Mouse (Mus musculus) testis, adult 2 months (tissue): Measurements from ENCODE around the gene Tpst1. TPM values are rescaled to one million over a fixed set of nuclear protein-coding genes. Genes with fewer than 3 reads are reported as not detected.
A peak's percentile ranks its signal among the peaks of the same experiment; 100 is the strongest.

Experiments
- H3K27ac ChIP-seq: fragments of 200-500 bp; 2 replicates; pipeline ENCODE4 v1.5.1; 2012; ENCODE audit warnings: low read depth, low read length; ENCODE audit not compliant: control insufficient read depth, insufficient read depth
- H3K27me3 ChIP-seq: fragments of 200-500 bp; 2 replicates; pipeline ENCODE4 v1.6.1; 2012; ENCODE audit warnings: mild to moderate bottlenecking, low read length, moderate library complexity; ENCODE audit not compliant: control insufficient read depth, insufficient read depth
- H3K36me3 ChIP-seq: fragments of 200-500 bp; 2 replicates; pipeline ENCODE4 v1.6.1; 2012; ENCODE audit warnings: mild to moderate bottlenecking, low read length; ENCODE audit not compliant: control insufficient read depth, insufficient read depth
- H3K4me1 ChIP-seq: fragments of 200-500 bp; 2 replicates; pipeline ENCODE4 v1.6.1; 2012; ENCODE audit warnings: low read length; ENCODE audit not compliant: control insufficient read depth, insufficient read depth
- H3K4me3 ChIP-seq: fragments of 200-500 bp; 2 replicates; pipeline ENCODE4 v1.5.1; 2012; ENCODE audit warnings: low read depth, mild to moderate bottlenecking, low read length, moderate library complexity, mixed read lengths; ENCODE audit not compliant: control insufficient read depth
- CTCF ChIP-seq: fragments of 200-500 bp; IDR thresholded peaks from 2 replicates; pipeline ENCODE4 v1.5.1; 2012; ENCODE audit warnings: low read depth, mild to moderate bottlenecking, inconsistent platforms, low read length, moderate library complexity; ENCODE audit not compliant: control insufficient read depth, insufficient read depth, insufficient replicate concordance
- POLR2A ChIP-seq: fragments of 200-500 bp; IDR thresholded peaks from 2 replicates; pipeline ENCODE4 v1.6.1; 2012; ENCODE audit warnings: low read depth, mild to moderate bottlenecking, inconsistent platforms, low read length, moderate library complexity; ENCODE audit not compliant: control insufficient read depth
- polyA plus RNA-seq: library from polyadenylated mRNA; depleted of rRNA; stranded (reverse); fragments of >200 nt; gene quantifications from 2 replicates; pipeline ENCODE4 v1.2.3, GENCODE M21; 2012; rRNA removed

The Tpst1 gene
- polyA plus RNA-seq: 58.7 and 59.6 TPM in 2 replicates

DNA sequence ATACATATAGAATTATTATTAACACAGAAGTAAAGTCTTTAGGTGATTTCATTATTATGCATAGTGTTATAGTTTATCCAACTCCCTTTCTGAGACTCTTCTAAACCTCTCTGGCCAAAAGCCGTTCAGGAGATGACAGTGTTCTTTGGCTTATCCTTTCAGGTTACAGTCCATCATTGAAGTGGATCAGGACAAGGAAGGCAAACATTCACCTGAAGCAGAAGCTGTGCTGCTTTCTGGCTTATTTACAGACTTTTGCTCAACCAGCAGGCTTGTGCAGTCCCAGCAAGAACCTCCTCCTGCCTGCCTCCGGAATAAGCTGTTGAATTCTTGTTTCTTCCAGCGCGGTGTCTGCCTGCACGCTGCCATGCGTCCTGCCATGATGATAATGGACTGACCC, at the start of gene Tpst1:
Gene Tpst1 (plus strand): TSS at position 301 of the 400 bp plus-strand sequence.
- H3K4me1 ChIP-seq: peaks cover under 1% of the 10 kb centered on the region
- TF ChIP-seq CTCF: no peak
- no peak for TF ChIP-seq POLR2A
- H3K36me3 ChIP-seq: no peaks in the 10 kb centered on the region
- no peaks in the 10 kb centered on the region for H3K27me3 ChIP-seq
- H3K4me3 ChIP-seq: no peak within 1 kb of the TSS
- H3K27ac ChIP-seq: no peak within 1 kb of the TSS

DNA sequence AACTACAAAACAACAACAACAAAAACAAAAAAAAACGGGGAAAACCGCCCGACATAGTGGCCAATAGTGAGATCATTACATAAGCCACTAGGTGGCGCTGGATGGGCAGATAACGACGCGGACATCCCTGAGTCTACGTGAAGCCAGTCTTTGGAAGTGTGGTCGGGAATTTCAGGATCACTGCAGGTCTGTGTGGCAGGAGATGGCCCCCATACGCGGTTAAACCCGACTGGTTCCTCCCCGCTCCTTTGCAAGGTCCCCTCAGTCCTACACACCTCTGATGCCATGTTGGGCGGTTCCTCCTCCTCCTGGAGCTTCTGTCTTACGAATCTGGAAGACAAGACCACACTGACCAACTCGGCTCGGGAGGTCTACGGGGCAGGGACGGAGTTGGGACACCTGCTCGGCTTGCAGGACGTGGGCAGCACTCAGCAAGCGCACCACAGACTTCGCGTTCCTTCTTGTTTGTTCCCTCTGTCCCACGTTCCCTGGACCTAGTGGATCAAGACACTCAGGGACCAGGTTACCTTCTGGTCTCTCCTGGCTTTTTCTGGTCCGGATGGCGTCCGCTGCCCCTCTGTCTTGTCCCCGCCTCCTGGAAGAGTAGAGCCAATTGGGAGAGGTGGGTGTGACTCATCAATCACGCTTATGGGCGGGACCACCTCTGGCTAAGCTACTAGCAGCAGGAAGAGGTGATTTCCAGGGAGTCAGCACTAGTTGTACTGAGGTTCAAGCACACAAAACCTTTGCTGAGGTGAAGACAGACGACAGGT, 49.2 kb upstream of the Tpst1 start:
- Histone ChIP-seq H3K4me1 (peaks cover 12% of the 10 kb centered on the region), H3K27ac (peak overlapping the region; percentile 12; the same call in 1 of the 2 replicates), H3K36me3 (no peaks in the 10 kb centered on the region), H3K27me3 (no peaks in the 10 kb centered on the region), H3K4me3 (peak overlapping the region; percentile 73)
- peak; percentile 83; the same call in 1 of the 2 replicates for TF ChIP-seq CTCF
- TF ChIP-seq POLR2A: no peak

DNA sequence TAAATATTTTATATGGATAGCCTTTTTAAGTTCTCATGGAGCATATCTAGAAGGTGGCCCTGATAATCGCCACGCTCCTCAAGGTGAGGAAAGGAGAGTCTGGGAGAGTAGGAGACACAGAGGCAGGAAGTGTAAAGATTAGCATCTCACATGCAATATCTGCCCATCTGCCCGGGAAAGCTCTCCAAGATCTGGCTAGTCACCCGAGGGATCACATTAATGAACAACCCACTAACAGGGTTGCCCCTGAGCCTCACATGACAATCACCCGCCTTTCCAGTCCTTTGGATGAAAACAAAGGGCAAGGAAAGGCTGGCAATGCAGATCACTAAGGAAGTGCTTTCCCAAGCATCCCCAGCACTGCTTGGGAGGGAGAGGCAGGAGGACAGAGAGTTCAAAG, 46.0 kb upstream of the Tpst1 start:
- no peaks in the 10 kb centered on the region; the same call in 1 of the 2 replicates for H3K36me3 ChIP-seq
- no peak overlapping the region for H3K4me3 ChIP-seq
- no peaks in the 10 kb centered on the region for H3K27me3 ChIP-seq
- TF ChIP-seq POLR2A (no peak), CTCF (no peak)
- no peak overlapping the region for H3K27ac ChIP-seq
- H3K4me1 ChIP-seq: peaks cover 12% of the 10 kb centered on the region

DNA sequence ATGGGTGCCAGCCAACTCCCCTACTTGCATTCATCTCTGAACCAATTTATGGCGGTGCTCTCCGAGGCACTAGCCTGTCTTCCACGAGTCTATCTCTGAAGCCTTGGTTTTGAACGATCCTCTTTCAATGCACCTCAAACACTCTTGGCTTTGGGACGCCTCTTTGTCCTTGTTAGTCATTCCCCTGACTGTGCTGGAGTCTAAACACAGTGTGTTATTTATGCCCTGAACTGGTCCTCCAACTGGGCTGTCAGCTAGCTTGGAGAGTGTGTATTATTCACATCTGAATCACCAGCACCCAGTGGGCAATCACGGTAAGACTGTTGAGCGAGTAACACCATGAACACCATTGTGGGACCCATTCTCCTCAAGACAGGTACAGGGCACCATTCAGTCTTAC, 45.4 kb upstream of the Tpst1 start:
- H3K27me3 ChIP-seq: no peaks in the 10 kb centered on the region
- H3K4me3 ChIP-seq: no peak overlapping the region
- H3K27ac ChIP-seq: no peak overlapping the region
- no peaks in the 10 kb centered on the region; the same call in 1 of the 2 replicates for H3K36me3 ChIP-seq
- peaks cover 12% of the 10 kb centered on the region for H3K4me1 ChIP-seq
- TF ChIP-seq CTCF: no peak

DNA sequence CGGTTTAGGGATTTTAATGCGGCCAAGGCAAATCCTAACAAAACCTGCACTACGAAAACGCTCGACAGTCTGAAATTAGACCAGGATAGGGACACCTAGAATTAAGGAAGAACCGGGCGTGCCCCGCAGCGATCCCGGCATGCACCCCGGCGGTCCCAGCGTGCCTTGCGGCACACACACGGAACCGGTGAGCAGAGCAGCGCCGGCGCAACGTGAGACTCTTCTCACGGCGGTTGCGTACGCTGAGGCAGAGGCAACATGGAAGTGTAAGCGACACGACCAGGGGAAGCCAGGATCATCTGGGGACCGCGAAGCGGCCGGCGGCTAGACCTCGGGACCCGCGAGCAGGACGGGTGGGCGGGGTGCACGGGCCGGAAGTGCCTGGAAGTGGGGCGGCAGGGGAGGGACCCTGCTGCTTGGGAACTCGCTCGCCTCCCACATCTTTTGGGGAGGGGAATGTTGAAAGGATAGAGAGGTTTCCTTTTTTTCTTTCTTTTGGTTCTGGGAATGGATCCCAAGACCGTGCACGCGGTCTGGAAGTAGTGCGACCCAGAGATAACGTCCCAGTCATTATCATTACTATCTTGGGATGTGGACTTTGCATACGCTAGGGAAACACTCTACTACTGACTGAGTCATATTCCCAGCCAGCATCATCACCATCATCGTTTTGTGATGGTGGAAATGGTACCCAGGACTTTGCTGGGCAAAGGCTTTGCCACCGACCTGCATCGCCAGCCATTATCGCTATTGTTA, 43.8 kb upstream of the Tpst1 start, which contains the start of the genes Asl and Crcp:
Gene Asl (minus strand): TSS at position 106 of the 756 bp plus-strand sequence.
Gene Crcp (plus strand): TSS at position 149 of the 756 bp plus-strand sequence.
- H3K27ac ChIP-seq: peak within 1 kb of the TSS; percentile 75
- H3K36me3 ChIP-seq: no peaks in the 10 kb centered on the region; the same call in 1 of the 2 replicates
- peaks cover 4% of the 10 kb centered on the region for H3K4me1 ChIP-seq
- H3K4me3 ChIP-seq: peak within 1 kb of the TSS; percentile 82
- TF ChIP-seq CTCF (no peak), POLR2A (peak; percentile 91)
- H3K27me3 ChIP-seq: no peaks in the 10 kb centered on the region

DNA sequence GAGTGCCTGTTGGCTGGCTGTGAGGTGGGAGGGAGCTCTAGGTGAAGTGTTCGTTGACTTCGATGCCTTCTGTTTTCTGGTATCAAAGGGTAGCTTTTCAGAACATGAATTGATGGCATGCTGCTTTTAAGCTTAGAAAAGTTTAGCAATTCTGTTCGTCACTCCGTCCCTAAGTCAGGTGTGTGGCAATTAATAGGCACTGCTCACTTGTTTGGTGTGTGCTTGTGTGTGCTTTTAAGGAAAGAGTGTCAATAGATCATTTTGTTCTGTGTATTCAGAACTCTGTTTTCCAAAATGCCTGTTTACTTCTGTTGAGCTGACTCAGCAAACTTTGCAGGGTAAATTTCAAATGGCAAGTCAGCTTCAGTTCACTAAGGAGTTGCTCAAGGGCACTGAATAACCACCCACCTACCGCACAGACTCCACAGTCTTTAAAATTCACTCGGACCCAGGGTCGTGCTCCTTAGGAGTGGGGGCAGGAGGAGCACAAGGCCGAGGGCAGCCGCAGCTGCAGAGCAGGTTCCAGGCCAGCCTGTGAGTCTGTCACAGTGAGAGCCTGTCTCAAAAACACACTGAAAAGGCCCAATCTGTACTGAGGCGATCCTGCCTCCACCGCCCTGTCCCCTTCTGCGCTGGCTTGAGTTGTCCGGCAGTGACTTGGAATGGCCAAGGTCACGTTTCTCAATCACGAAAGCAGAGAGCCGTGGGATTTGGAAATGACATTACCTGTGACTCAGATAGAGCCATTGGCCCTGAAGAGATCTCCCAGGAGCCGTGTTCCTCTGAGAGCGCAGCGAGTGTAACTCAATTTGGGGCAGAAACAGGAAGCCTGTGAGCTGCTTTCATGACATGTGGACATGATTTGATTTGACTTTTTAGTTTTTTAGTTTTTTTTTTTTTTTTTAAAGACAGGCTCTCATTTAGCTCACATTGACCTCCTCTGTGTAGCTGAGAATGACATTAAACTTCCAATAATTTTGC, 41.4 kb upstream of the Tpst1 start:
- Histone ChIP-seq H3K4me3 (no peak overlapping the region), H3K4me1 (peaks cover 3% of the 10 kb centered on the region; the same call in 1 of the 2 replicates), H3K36me3 (no peaks in the 10 kb centered on the region; the same call in 1 of the 2 replicates), H3K27me3 (no peaks in the 10 kb centered on the region), H3K27ac (no peak overlapping the region)
- TF ChIP-seq CTCF: no peak
